Mouse (Mus musculus): ENCODE measurements at regions not wholly inside any gene's neighbourhood (a gene's known extent, or its start where the extent isn't known, plus 50 kb on each side); places are given as distances from the start of the nearest gene placed in this dataset.

DNA sequence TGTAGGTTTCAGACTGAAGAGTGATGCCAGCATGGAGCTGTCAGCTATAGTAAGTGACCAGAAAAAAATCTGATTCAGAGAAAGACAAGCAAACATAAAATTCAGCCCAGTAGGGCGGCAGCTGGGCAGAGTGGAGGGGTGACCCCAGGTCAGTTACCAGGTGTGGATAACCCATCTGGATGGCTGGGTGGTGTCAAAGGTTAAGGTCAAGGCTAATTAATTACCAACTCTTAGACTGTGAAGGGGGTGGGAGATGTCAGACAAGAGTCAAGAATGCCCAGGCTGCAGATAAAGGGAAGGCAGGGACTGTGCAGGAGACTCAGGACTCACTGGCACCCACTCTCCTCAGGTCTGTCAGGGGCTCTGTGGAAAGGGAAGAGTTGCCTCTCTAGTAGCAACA lies 188.1 kb downstream of the Bcl2l11 start:
- ATAC-seq (no peak), DNase-seq (ENCODE audit: low read depth, low spot score) (no peak)
- no peaks in the 10 kb centered on the region for H3K27me3 ChIP-seq
- in situ Hi-C loops (cut with MboI; ENCODE audit: low pct_unique_long_range_greater_than_20kb) = no loop called here
- TF ChIP-seq CTCF (IDR thresholded peaks at IDR 0.05) = no peak
- ChIA-PET POLR2A (no interaction called here), CTCF (no interaction called here)

DNA sequence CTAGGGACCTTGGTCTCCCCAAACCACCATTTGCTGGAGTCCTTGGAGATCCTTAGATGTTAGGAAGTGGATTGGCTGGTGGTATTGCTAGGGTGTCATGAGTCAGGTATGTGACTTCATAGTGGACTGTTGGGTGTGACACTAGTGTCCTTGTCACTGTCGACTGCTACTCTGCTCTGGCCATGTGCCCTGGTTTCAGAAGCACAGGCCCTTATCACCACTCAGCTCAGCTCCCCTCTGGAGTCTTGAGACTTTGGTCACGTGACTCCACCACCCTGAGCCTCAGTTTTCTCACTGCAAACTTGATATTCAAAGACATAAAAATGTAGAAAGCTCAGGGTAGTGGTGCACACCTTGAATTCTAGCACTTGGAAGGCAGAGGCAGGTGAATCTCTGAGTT lies 190.7 kb downstream of the Bcl2l11 start:
- H3K27me3 ChIP-seq = no peaks in the 10 kb centered on the region
- no peak for ATAC-seq
- in situ Hi-C loops (cut with MboI; ENCODE audit: low pct_unique_long_range_greater_than_20kb) = no loop called here
- DNase-seq (ENCODE audit: low read depth, low spot score) = no peak
- TF ChIP-seq CTCF (IDR thresholded peaks at IDR 0.05) = no peak
- POLR2A ChIA-PET = no interaction called here
- CTCF ChIA-PET = no interaction called here

DNA sequence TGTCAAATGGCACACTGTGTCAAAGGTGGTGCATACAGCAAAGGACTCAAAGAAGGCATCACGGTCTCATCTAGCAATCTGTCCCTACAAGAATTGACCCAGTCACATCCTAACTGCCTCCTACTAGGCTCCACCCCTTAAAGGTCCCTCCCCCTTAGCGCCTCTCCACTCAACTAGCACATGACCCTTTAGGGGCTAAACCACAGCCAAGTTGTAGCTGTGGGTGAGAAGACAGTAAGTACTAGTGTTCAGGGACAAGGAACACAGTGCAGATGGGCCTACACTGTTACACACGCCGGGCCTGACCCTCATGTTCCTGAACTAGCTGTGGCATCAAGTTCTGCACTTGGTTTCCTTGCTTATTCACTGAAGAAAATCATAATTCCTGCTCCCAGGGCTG lies 192.4 kb downstream of the Bcl2l11 start:
- no peak for TF ChIP-seq CTCF (IDR thresholded peaks at IDR 0.05)
- ChIA-PET CTCF (no interaction called here), POLR2A (no interaction called here)
- in situ Hi-C loops (cut with MboI; ENCODE audit: low pct_unique_long_range_greater_than_20kb) = no loop called here
- no peak for DNase-seq (ENCODE audit: low read depth, low spot score)
- no peaks in the 10 kb centered on the region for H3K27me3 ChIP-seq
- no peak for ATAC-seq

DNA sequence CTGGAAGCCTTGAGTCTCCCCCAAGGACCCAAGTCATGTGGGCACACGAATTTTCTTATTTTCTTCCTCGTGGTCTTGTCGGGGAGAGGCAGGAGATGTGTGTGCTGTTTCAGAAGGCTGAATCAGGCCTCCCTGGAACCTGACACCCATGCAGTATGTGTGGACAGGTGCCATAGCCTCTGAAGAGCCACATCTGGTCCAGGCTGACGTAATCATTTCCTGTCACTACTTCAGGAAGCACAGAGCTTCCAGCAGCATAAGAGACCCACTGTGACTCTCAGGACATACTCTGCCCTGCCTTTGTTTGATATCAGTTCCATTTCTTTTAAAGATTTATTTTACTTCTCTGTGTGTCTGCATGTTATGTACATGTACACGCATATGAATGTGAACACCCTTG lies 193.1 kb downstream of the Bcl2l11 start:
- H3K27me3 ChIP-seq = no peaks in the 10 kb centered on the region
- ChIA-PET POLR2A (no interaction called here), CTCF (no interaction called here)
- no peak for DNase-seq (ENCODE audit: low read depth, low spot score)
- no peak for ATAC-seq
- in situ Hi-C loops (cut with MboI; ENCODE audit: low pct_unique_long_range_greater_than_20kb) = no loop called here
- no peak for TF ChIP-seq CTCF (IDR thresholded peaks at IDR 0.05)

DNA sequence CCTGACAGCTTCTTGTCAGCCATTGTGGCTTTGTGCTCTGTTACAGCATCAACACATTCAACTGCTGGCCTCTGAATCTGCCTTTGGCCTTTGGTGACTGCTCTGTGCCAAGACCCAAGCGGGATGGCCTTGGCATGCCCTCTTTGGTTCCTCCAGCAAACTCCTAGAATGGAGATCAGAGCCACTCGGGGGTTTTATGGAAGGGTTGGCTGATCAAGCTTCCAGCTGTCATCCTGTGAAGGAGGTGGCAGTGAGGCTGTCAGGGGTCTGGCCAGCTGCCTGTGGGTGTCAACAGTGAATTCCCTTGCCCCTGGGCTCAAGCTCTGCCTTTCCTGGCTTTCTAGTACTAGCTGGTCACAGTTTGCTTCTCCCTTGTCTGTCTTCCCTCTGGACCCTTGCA lies 195.6 kb downstream of the Bcl2l11 start:
- no peaks in the 10 kb centered on the region for H3K27me3 ChIP-seq
- no peak for DNase-seq (ENCODE audit: low read depth, low spot score)
- no peak for TF ChIP-seq CTCF (IDR thresholded peaks at IDR 0.05)
- ATAC-seq = peak; percentile 17
- in situ Hi-C loops (cut with MboI; ENCODE audit: low pct_unique_long_range_greater_than_20kb) = no loop called here
- POLR2A ChIA-PET = interaction anchor here (0.5 to 0.6 kb wide), 2 partner anchors 16 to 447 kb away, joined by 3 read pairs; no protein-coding TSS in a partner anchor
- CTCF ChIA-PET = interaction anchor here (0.8 to 1.5 kb wide), 2 partner anchors 9 to 19 kb away, joined by 3 to 5 read pairs; no protein-coding TSS in a partner anchor

DNA sequence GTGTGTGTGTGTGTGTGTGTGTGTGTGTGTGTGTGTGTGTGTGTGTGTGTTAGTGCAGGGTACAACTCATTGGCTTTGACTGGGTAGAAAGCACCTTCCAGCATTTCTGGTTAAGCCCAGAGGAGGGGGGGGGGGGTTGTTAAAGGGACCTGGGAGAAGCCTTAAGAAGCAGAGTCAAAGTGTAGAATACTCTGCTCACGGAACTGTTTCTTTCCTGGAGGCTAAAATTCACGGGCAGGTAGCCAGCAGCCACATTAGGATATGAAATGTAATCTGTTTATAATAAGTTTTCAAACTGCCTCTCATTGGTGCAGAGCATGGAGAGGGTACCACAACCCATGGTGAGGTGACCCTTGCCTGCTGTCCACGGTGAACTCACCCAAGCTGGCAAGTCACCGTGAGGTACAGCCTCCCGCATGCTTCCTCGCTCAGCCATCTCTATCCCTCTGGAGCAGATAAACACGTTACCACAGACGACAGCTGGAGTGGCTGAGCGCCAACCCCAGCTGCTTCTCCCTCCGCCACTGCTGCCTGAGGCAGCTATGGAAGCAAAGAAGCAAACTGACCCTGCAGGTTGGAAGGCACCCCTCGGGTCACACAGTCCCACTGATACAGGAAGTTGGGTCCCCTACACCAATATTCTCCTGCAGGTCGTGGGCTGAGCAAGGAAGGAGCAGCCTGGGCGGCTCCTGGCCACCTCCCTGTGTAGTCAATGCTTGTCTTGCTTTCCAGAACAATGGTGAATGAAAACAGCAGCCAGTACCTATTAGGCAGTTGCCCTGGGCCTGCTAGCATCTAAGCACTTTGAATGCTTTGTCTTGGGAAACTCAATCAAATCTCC lies 198.6 kb downstream of the Bcl2l11 start:
- CTCF ChIA-PET = interaction anchor here (1.1 kb wide), 1 partner anchor 11 kb away, joined by 3 read pairs; no protein-coding TSS in a partner anchor
- peak; percentile 55 for DNase-seq (ENCODE audit: low read depth, low spot score)
- POLR2A ChIA-PET = interaction anchor here (0.5 to 0.6 kb wide), 2 partner anchors 11 to 495 kb away, joined by 3 to 4 read pairs; no protein-coding TSS in a partner anchor
- TF ChIP-seq CTCF (IDR thresholded peaks at IDR 0.05) = no peak
- H3K27me3 ChIP-seq = no peaks in the 10 kb centered on the region
- ATAC-seq = no peak
- in situ Hi-C loops (cut with MboI; ENCODE audit: low pct_unique_long_range_greater_than_20kb) = no loop called here

DNA sequence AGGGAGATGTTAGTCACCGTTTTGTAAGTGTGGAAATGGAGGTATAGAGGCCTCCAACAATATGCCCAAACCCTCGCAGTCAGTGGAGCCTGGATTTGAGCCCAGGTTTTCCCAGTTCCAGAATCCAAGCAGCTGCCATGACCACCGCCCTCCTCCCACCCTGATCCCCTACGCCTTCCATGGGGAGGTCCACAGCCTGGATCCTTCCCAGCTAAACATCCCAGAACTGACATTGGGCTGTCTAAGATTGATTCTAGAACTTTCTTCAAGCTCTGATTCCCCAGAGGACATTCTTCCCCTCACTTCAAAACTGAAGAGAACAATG lies 199.2 kb downstream of the Bcl2l11 start:
- no peak for TF ChIP-seq CTCF (IDR thresholded peaks at IDR 0.05)
- no peak for DNase-seq (ENCODE audit: low read depth, low spot score)
- in situ Hi-C loops (cut with MboI; ENCODE audit: low pct_unique_long_range_greater_than_20kb) = no loop called here

DNA sequence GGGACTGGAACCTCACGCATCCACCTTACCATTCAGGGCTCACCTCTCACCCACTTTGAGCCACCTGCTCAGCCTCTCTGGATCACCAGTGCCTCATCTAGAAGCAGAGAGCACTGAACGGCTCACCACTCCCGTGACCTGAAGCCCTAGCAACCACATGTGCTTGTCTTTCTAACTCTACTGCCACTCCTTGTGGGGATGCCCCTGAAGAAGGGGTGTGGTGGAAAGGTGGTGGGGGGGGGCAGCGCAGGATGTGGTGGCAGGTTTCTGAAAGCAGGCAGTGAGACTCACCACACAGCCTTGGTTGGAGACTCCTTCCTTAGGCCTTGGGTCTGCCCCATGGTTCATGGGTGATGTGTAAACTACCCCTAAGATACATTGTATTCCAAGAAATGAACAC lies 199.6 kb downstream of the Bcl2l11 start:
- TF ChIP-seq CTCF (IDR thresholded peaks at IDR 0.05) = no peak
- no peak for DNase-seq (ENCODE audit: low read depth, low spot score)
- in situ Hi-C loops (cut with MboI; ENCODE audit: low pct_unique_long_range_greater_than_20kb) = no loop called here
- no peak for ATAC-seq
- no peaks in the 10 kb centered on the region for H3K27me3 ChIP-seq
- ChIA-PET POLR2A (no interaction called here), CTCF (interaction anchor here (0.8 kb wide), 1 partner anchor 58 kb away, joined by 3 read pairs; no protein-coding TSS in a partner anchor)

More for the DNA sequence above, 199.2 kb downstream of the Bcl2l11 start:
- no peaks in the 10 kb centered on the region for H3K27me3 ChIP-seq
- CTCF ChIA-PET = interaction anchor here (0.8 kb wide), 1 partner anchor 58 kb away, joined by 3 read pairs; no protein-coding TSS in a partner anchor
- ATAC-seq = no peak
- POLR2A ChIA-PET = interaction anchor here (0.5 kb wide), 1 partner anchor 496 kb away, joined by 4 read pairs; no protein-coding TSS in a partner anchor

DNA sequence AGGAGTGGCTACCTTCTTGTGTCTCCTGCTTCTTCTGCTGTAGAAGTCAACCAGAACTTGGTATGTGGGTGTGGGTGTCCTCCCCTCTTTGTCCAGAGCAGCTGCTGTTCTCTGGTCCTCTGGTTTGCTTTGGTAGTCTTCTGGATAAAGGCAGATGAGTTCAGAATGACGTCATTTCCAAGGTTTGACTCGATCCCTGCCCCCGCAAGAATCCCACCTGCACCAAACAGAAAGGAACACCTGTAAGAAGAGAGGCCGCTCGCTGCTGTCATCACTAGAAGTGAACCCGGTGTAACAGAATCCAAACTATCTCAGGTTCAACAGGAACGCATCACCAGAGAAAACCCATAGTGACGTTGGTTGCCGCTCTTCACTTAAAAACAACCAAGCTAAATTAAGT lies 205.0 kb downstream of the Bcl2l11 start:
- TF ChIP-seq CTCF (IDR thresholded peaks at IDR 0.05) = no peak
- in situ Hi-C loops (cut with MboI; ENCODE audit: low pct_unique_long_range_greater_than_20kb) = no loop called here
- ATAC-seq (peak; percentile 15), DNase-seq (ENCODE audit: low read depth, low spot score) (no peak)
- H3K27me3 ChIP-seq = no peaks in the 10 kb centered on the region
- ChIA-PET CTCF (interaction anchor here (1.0 to 1.6 kb wide), 2 partner anchors 13 to 208 kb away, joined by 4 to 7 read pairs; no protein-coding TSS in a partner anchor), POLR2A (interaction anchor here (0.5 kb wide), 1 partner anchor 138 kb away, joined by 4 read pairs; no protein-coding TSS in a partner anchor)

DNA sequence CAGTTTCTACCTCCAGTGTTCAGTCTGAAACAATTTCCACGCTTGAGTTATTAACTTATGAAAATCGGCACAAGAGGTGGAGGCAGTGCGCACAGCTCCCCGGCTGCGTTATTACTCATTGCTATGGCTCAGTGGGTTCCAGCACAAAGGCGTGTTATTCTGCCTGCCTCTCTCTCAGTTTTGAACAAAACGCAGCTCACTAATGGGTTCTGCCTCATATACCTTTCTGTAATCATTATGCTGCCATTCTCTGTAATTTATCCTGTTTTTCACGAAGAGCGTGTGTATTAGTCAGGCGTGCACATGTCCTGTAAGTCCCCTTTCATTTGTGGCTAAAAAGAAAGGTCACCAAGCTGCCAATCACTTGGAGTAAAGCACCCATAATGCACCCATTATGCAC lies 205.4 kb downstream of the Bcl2l11 start:
- H3K27me3 ChIP-seq = no peaks in the 10 kb centered on the region
- ATAC-seq = peak; percentile 94
- in situ Hi-C loops (cut with MboI; ENCODE audit: low pct_unique_long_range_greater_than_20kb) = no loop called here
- POLR2A ChIA-PET = interaction anchor here (0.5 to 1.5 kb wide), 3 partner anchors 32 to 138 kb away, joined by 3 to 4 read pairs (median 4); no protein-coding TSS in a partner anchor
- peak; percentile 82 for DNase-seq (ENCODE audit: low read depth, low spot score)
- TF ChIP-seq CTCF (IDR thresholded peaks at IDR 0.05) = no peak
- CTCF ChIA-PET = interaction anchor here (1.0 to 1.6 kb wide), 2 partner anchors 13 to 208 kb away, joined by 4 to 7 read pairs; no protein-coding TSS in a partner anchor

DNA sequence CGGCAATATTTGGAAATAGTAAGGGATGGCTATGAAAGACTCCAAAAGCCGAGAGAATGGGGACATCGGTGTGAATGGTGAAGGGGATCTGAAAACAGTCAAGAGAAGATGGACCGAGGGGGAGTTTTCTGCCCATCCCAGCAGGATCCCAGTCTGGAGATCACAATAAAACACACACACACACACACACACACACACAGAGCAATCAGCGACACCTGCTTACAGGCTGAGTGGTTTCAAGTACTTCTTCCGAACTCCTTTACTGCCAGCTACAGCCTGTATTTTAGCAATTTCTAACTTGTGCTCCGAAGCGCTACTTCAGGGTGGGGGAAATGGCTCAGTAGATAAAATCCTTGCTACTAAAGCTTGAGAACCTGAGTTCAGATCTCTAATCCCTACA lies 205.8 kb downstream of the Bcl2l11 start:
- POLR2A ChIA-PET = interaction anchor here (0.9 to 1.5 kb wide), 3 partner anchors 31 to 71 kb away, joined by 3 to 4 read pairs (median 4); no protein-coding TSS in a partner anchor
- CTCF ChIA-PET = interaction anchor here (1.0 to 1.6 kb wide), 3 partner anchors 12 to 208 kb away, joined by 3 to 7 read pairs (median 4); no protein-coding TSS in a partner anchor
- TF ChIP-seq CTCF (IDR thresholded peaks at IDR 0.05) = no peak
- no peak for ATAC-seq
- no peak for DNase-seq (ENCODE audit: low read depth, low spot score)
- in situ Hi-C loops (cut with MboI; ENCODE audit: low pct_unique_long_range_greater_than_20kb) = no loop called here
- H3K27me3 ChIP-seq = no peaks in the 10 kb centered on the region
